Mouse (Mus musculus) forebrain, embryonic 10.5 days (tissue): ENCODE data around the gene Ryr1. TPM values are rescaled to one million over a fixed set of nuclear protein-coding genes. Genes with fewer than 3 reads are reported as not detected.

Experiments used
- DNase-seq: peaks from one replicate; pipeline ENCODE4 v3.0.0-alpha.2; 2017; ENCODE audit warnings: low spot score; ENCODE audit errors: extremely low spot score
- H3K27ac ChIP-seq: fragments of 300-500 bp; sonication (generic); 2 replicates; pipeline ENCODE4 v1.5.1; 2016; ENCODE audit warnings: mild to moderate bottlenecking
- H3K27me3 ChIP-seq: fragments of 300-500 bp; sonication (generic); 2 replicates; pipeline ENCODE4 v1.6.1; 2016; ENCODE audit warnings: mild to moderate bottlenecking; ENCODE audit not compliant: poor library complexity, severe bottlenecking
- H3K36me3 ChIP-seq: fragments of 300-500 bp; sonication (generic); replicated peaks from 2 replicates; pipeline ENCODE4 v1.6.1; 2016; ENCODE audit warnings: mild to moderate bottlenecking, moderate library complexity
- H3K4me1 ChIP-seq: fragments of 300-500 bp; sonication (generic); 2 replicates; pipeline ENCODE4 v1.6.1; 2016
- H3K4me3 ChIP-seq: fragments of 300-500 bp; sonication (generic); 2 replicates; pipeline ENCODE4 v1.5.1; 2016; ENCODE audit warnings: mild to moderate bottlenecking, moderate library complexity
- H3K9me3 ChIP-seq: fragments of 300-500 bp; sonication (generic); 2 replicates; pipeline ENCODE4 v1.6.1; 2016; ENCODE audit warnings: mild to moderate bottlenecking, moderate library complexity
- WGBS: fragments of 180-500 bp; shearing (Covaris S2); methylation state at CpG from one replicate; pipeline ENCODE4 v1.1.7; 2016; 5-methylcytosine and 5-hydroxymethylcytosine counted together
- polyA plus RNA-seq: library from polyadenylated mRNA; unstranded; fragments of >200 nt; fragmentation: Nextera tagmentation; extraction: Ambion mirVana; gene quantifications from 2 replicates; pipeline ENCODE4 v1.2.1, GENCODE M21; 2016

Gene Ryr1
- polyA plus RNA-seq, 1 experiment from 2014 or later: 1.0 TPM

- Histone ChIP-seq H3K4me1 (peaks cover 21% of the 10 kb centered on the region), H3K27me3 (peaks cover 37% of the 10 kb centered on the region), H3K4me3 (peak within 1 kb of the TSS; percentile 53), H3K27ac (peak within 1 kb of the TSS; percentile 41), H3K36me3 (no peaks in the 10 kb centered on the region), H3K9me3 (no peaks in the 10 kb centered on the region)
- DNase-seq: no peak
- WGBS: 1% methylated on average over 19 of the region's 20 CpGs
Measured at GRCm38 (mm10) chr7:29134693-29135386, 9.9 kb upstream of the Ryr1 start, which contains the start of gene Rasgrp4. Gene Rasgrp4 (plus strand): TSS chr7:29134851.

- no peak for DNase-seq
- H3K4me3 ChIP-seq: peak overlapping the region; percentile 53
- WGBS: 2% methylated on average over 4 of the region's 4 CpGs
Measured at GRCm38 (mm10) chr7:29134230-29134629, 9.3 kb upstream of the Ryr1 start.

GRCm38 (mm10) chr7:29128725-29129124 lies 3.7 kb upstream of the Ryr1 start:
- H3K36me3 ChIP-seq: no peaks in the 10 kb centered on the region
- DNase-seq: no peak
- peaks cover 16% of the 10 kb centered on the region for H3K27me3 ChIP-seq
- 31% methylated on average over 2 of the region's 2 CpGs for WGBS
- no peak overlapping the region for H3K27ac ChIP-seq
- H3K9me3 ChIP-seq: no peaks in the 10 kb centered on the region
- peaks cover 20% of the 10 kb centered on the region for H3K4me1 ChIP-seq
- H3K4me3 ChIP-seq: no peak overlapping the region

More at GRCm38 (mm10) chr7:29134230-29134629, 9.3 kb upstream of the Ryr1 start:
- H3K27me3 ChIP-seq: peaks cover 37% of the 10 kb centered on the region
- no peaks in the 10 kb centered on the region for H3K9me3 ChIP-seq
- H3K27ac ChIP-seq: no peak overlapping the region
- H3K36me3 ChIP-seq: no peaks in the 10 kb centered on the region
- H3K4me1 ChIP-seq: peaks cover 21% of the 10 kb centered on the region

GRCm38 (mm10) chr7:29126173-29126915 lies 1.4 kb upstream of the Ryr1 start:
- Histone ChIP-seq H3K4me1 (peaks cover 24% of the 10 kb centered on the region), H3K27me3 (peaks cover 17% of the 10 kb centered on the region), H3K27ac (no peak overlapping the region), H3K9me3 (no peaks in the 10 kb centered on the region), H3K4me3 (no peak overlapping the region), H3K36me3 (no peaks in the 10 kb centered on the region)
- peak; percentile 61 for DNase-seq
- 41% methylated on average over 7 of the region's 7 CpGs for WGBS

GRCm38 (mm10) chr7:29123531-29124358 lies 1.2 kb downstream of the Ryr1 start:
- H3K27me3 ChIP-seq: peaks cover 17% of the 10 kb centered on the region
- no peak for DNase-seq
- WGBS: 56% methylated on average over 5 of the region's 5 CpGs
- H3K4me1 ChIP-seq: peaks cover 25% of the 10 kb centered on the region
- H3K27ac ChIP-seq: no peak overlapping the region
- H3K36me3 ChIP-seq: no peaks in the 10 kb centered on the region
- H3K4me3 ChIP-seq: peak overlapping the region; percentile 54
- H3K9me3 ChIP-seq: no peaks in the 10 kb centered on the region

GRCm38 (mm10) chr7:29122821-29123220 lies 2.2 kb downstream of the Ryr1 start:
- DNase-seq: no peak
- WGBS: 92% methylated on average over 9 of the region's 9 CpGs
- Histone ChIP-seq H3K27ac (no peak overlapping the region), H3K27me3 (peaks cover 17% of the 10 kb centered on the region), H3K36me3 (no peaks in the 10 kb centered on the region), H3K4me1 (peaks cover 34% of the 10 kb centered on the region), H3K4me3 (no peak overlapping the region), H3K9me3 (no peaks in the 10 kb centered on the region)

GRCm38 (mm10) chr7:29119526-29119925 lies 5.5 kb downstream of the Ryr1 start:
- peaks cover 10% of the 10 kb centered on the region for H3K27me3 ChIP-seq
- H3K9me3 ChIP-seq: no peaks in the 10 kb centered on the region
- H3K4me3 ChIP-seq: no peak overlapping the region
- no peaks in the 10 kb centered on the region for H3K36me3 ChIP-seq
- 64% methylated on average over 1 of the region's 1 CpGs for WGBS
- H3K4me1 ChIP-seq: peaks cover 24% of the 10 kb centered on the region
- no peak for DNase-seq
- H3K27ac ChIP-seq: no peak overlapping the region

GRCm38 (mm10) chr7:29118142-29118851 lies 6.7 kb downstream of the Ryr1 start:
- Histone ChIP-seq H3K36me3 (no peaks in the 10 kb centered on the region), H3K27ac (no peak overlapping the region)
- whole genome bisulfite sequencing: 11% methylated on average over 18 of the region's 18 CpGs

GRCm38 (mm10) chr7:29108992-29109955 lies 15.7 kb downstream of the Ryr1 start:
- Histone ChIP-seq H3K27ac (peak overlapping the region; percentile 72), H3K9me3 (no peaks in the 10 kb centered on the region), H3K27me3 (peaks cover 23% of the 10 kb centered on the region), H3K36me3 (no peaks in the 10 kb centered on the region), H3K4me1 (peaks cover 12% of the 10 kb centered on the region), H3K4me3 (peak overlapping the region; percentile 41)
- peak; percentile 42 for DNase-seq
- 31% methylated on average over 38 of the region's 38 CpGs for WGBS

More at GRCm38 (mm10) chr7:29118142-29118851, 6.7 kb downstream of the Ryr1 start:
- H3K4me1 ChIP-seq: peaks cover 12% of the 10 kb centered on the region
- H3K4me3 ChIP-seq: no peak overlapping the region; the same call in 1 of the 2 replicates
- no peaks in the 10 kb centered on the region; the same call in 1 of the 2 replicates for H3K27me3 ChIP-seq
- no peak for DNase-seq
- no peaks in the 10 kb centered on the region for H3K9me3 ChIP-seq

GRCm38 (mm10) chr7:29101286-29102017 lies 23.5 kb downstream of the Ryr1 start:
- Histone ChIP-seq H3K27me3 (no peaks in the 10 kb centered on the region), H3K9me3 (no peaks in the 10 kb centered on the region; the same call in 1 of the 2 replicates), H3K4me3 (no peak overlapping the region), H3K36me3 (0 out of 2 replicates have a peak, but pooled peaks cover 4% of the 10 kb centered on the region), H3K27ac (no peak overlapping the region), H3K4me1 (0 out of 2 replicates have a peak, but pooled peaks cover 4% of the 10 kb centered on the region)
- 92% methylated on average over 12 of the region's 12 CpGs for WGBS
- no peak for DNase-seq
